Mouse (Mus musculus): ENCODE data around the gene Rsad2. TPM values are rescaled to one million over a fixed set of nuclear protein-coding genes. Genes with fewer than 3 reads are reported as not detected.

Rsad2 gene
- polyA plus RNA-seq, 1 experiment from 2014 or later = 0.58 TPM

DNA sequence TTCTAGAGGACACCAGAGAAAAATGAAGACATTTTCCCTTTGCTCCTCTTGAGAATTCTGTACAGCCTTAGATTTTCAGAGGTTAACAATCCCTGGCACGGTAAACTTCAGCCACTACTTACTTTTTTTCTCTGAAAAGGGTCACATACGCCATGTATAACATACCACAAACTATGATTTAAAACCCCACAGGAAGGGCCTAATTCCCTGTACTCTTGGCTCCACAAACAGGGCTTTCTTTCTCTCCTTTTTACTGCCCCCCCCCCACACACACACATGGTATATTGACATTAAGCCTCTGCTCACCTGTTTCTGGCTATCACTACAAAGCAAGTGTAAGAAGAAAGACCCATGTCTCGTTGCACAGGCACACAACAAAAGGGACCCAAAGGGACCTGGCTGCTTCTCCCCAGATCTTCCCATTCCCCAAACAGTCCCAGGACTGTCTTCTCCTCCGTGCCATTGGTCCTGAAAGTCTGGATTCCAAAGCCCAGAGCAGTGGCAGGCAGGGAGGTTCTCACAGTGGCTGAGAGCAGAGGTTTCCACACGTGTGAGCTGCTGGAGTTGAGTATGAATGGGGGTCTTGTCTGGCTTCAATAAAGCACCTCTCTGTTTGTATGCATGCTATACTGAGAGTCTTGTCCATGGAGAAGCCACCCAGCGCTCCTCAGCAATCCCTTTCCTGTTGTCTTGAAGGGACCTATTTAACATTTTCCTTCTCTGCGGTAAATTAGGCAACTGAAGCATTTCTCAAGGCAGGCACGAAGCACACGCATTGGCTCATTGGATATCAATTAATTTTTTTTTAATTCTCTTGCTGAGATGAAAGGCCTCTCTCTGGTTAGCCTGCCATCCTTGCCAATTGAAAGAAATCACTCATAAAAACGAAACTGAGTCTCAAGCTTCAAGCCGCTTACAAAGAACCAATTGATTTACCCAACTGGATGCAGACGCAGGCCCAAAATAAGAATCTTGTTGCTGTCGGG is 61.5 kb downstream of the Rsad2 start:
- Histone ChIP-seq H3K36me3 (replicated peaks; ENCODE audit: control insufficient read depth, insufficient read depth) (no peaks in the 10 kb centered on the region), H3K27ac (peak overlapping the region; percentile 67), H3K9ac (no peak overlapping the region), H3K4me1 (replicated peaks; ENCODE audit: control insufficient read depth, insufficient read depth, low read length) (peaks cover 21% of the 10 kb centered on the region), H3K27me3 (ENCODE audit: control insufficient read depth, insufficient read depth, low read length) (no peaks in the 10 kb centered on the region), H3K4me2 (replicated peaks) (no peak overlapping the region), H3K4me3 (replicated peaks; ENCODE audit: low read length) (no peak overlapping the region), H3K9me3 (ENCODE audit: control insufficient read depth, low read length) (no peaks in the 10 kb centered on the region)
- WGBS = 52% methylated on average over 13 of the region's 13 CpGs
- peak; percentile 60; the same call in 1 of the 2 replicates for ATAC-seq (ENCODE audit: low FRiP score)
- DNase-seq (ENCODE audit: low spot score) = no peak

DNA sequence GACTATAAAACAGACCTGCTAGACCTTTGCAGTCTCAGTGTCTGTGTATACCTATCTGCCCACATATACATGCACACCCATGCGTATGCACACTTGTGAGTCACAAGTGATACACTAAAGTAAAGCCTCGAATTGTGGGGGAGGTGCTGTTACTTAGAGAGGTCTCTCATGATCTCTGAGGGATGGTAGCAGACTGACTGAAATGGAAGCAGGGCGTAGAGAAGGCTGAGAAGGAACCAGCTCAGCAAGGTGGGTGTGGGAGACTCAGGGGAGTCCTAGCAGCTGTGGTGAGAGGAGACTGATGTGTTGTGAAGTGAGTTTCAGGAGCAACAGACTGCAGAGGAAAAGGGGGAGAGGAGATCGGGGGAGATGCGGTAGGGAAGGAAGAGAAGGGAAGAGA is 63.0 kb downstream of the Rsad2 start:
- Histone ChIP-seq H3K36me3 (replicated peaks; ENCODE audit: control insufficient read depth, insufficient read depth) (peaks cover 12% of the 10 kb centered on the region), H3K4me3 (replicated peaks; ENCODE audit: low read length) (no peak overlapping the region), H3K4me2 (replicated peaks) (no peak overlapping the region), H3K27me3 (ENCODE audit: control insufficient read depth, insufficient read depth, low read length) (no peaks in the 10 kb centered on the region), H3K9ac (no peak overlapping the region), H3K27ac (no peak overlapping the region), H3K9me3 (ENCODE audit: control insufficient read depth, low read length) (no peaks in the 10 kb centered on the region), H3K4me1 (replicated peaks; ENCODE audit: control insufficient read depth, insufficient read depth, low read length) (peaks cover 21% of the 10 kb centered on the region)
- 87% methylated on average over 5 of the region's 5 CpGs for WGBS
- no peak for ATAC-seq (ENCODE audit: low FRiP score)
- DNase-seq (ENCODE audit: low spot score) = no peak

Small RNA genes lying within 50 kb of the gene (microRNA-seq; reads per million reads assigned to microRNA genes)
- gene Mir6538 = 1.9 reads per million, percentile 6 among the genes with 10 or more reads in this experiment

Other genes with a start within 250 kb of the Rsad2 start
- gene Rnf144a, start 41.2 kb downstream of the Rsad2 start, polyA plus RNA-seq (2014; fragmentation: Nextera tagmentation; extraction: Ambion mirVana) = 19.2 and 22.5 TPM in 2 replicates
- 24.2 and 27.4 TPM in 2 replicates for gene Cmpk2, start 12.8 kb upstream of the Rsad2 start, polyA plus RNA-seq (2014; fragmentation: Nextera tagmentation; extraction: Ambion mirVana)